Comparison of ENCODE assay signal across 9 mouse cellular contexts in the genomic region with DNA sequence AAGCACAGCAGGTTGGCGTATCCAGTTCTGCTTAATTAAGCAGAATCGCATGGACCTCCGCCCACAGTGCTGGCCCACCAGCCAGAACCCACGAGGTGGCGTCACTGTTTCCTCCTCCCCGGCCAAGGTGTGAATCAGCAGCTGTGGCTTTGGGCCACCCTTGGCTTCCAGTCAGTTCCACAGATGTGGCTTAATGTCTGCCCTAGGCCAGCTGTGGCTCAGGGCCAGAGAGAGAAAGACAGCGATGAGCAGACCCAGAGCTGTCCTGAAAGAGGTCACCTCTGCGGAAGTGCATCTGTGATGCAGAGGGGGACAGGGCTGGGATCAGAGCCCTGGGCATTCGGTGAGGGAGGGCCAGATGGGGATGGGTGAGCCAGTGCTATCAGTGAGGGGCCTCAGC. TPM values are rescaled to one million over a fixed set of nuclear protein-coding genes. Genes with fewer than 3 reads are reported as not detected.
DNase-seq lines count a peak whose midpoint lies in the region; ATAC-seq and TF ChIP-seq lines count a peak whose summit lies in the region.
"Had no signal": no experiment of that assay in that cellular context is flagged by ENCODE, and none has a peak within 500 bp of the region (broad histone marks: within the 10 kb centered on the region; RNA-seq: fewer than 3 reads in every experiment).

No protein-coding gene starts in this region.

- H3K9ac ChIP-seq in neural tube, embryonic 11.5 days (ENCODE audit: low read length): no peak overlapping the region
- no peak overlapping the region for H3K9ac ChIP-seq in neural tube, embryonic 15.5 days (replicated peaks)
- no peak overlapping the region for H3K9ac ChIP-seq in embryonic facial prominence, embryonic 15.5 days
- H3K9ac ChIP-seq in midbrain, embryonic 15.5 days: no peak overlapping the region
- H3K9ac ChIP-seq: liver, embryonic 13.5 days had no signal

- WGBS in neural tube, embryonic 11.5 days: 65% methylated on average over 9 of the region's 9 CpGs
- 44% methylated on average over 9 of the region's 9 CpGs for WGBS in neural tube, embryonic 15.5 days
- 47% methylated on average over 9 of the region's 9 CpGs for WGBS in embryonic facial prominence, embryonic 15.5 days
- WGBS in midbrain, embryonic 15.5 days: 48% methylated on average over 9 of the region's 9 CpGs

- intact Hi-C loops in left cerebral cortex, adult 2 months (cut with DNase I): no loop called here

- 0 out of 2 replicates have a peak, but pooled peaks have one; percentile 27 for ATAC-seq in neural tube, embryonic 11.5 days (ENCODE audit: insufficient read depth, low FRiP score, low TSS enrichment)
- no peak; the same call in 1 of the 2 replicates for ATAC-seq in neural tube, embryonic 15.5 days (ENCODE audit: low FRiP score)
- ATAC-seq in embryonic facial prominence, embryonic 15.5 days (ENCODE audit: insufficient number of reproducible peaks, low FRiP score, low TSS enrichment, low read depth): peak; percentile 45; the same call in 1 of the 2 replicates
- ATAC-seq in hematopoietic stem cell, adult 5-6 weeks (replicated peaks in 1 of 2; ENCODE audit: insufficient read depth in 1 of 2, low FRiP score in 2 of 2, low TSS enrichment in 1 of 2, low read depth in 1 of 2, poor library complexity in 2 of 2, severe bottlenecking in 2 of 2): peak; percentile 90 to 95
- ATAC-seq in midbrain, embryonic 15.5 days (replicated peaks): peak; percentile 57; the same call in 1 of the 2 replicates

- peaks cover 4% of the 10 kb centered on the region; the same call in 1 of the 2 replicates for H3K36me3 ChIP-seq in neural tube, embryonic 11.5 days (ENCODE audit: control insufficient read depth, insufficient read depth, low read length)
- H3K36me3 ChIP-seq in neural tube, embryonic 15.5 days: no peaks in the 10 kb centered on the region
- peaks cover 9% of the 10 kb centered on the region; the same call in 1 of the 2 replicates for H3K36me3 ChIP-seq in embryonic facial prominence, embryonic 15.5 days
- no peaks in the 10 kb centered on the region for H3K36me3 ChIP-seq in midbrain, embryonic 15.5 days (replicated peaks)
- H3K36me3 ChIP-seq: liver, embryonic 13.5 days had no signal

- no peak overlapping the region for H3K4me2 ChIP-seq in neural tube, embryonic 11.5 days (ENCODE audit: low read depth)
- no peak overlapping the region for H3K4me2 ChIP-seq in neural tube, embryonic 15.5 days
- H3K4me2 ChIP-seq in embryonic facial prominence, embryonic 15.5 days (replicated peaks): no peak overlapping the region
- H3K4me2 ChIP-seq in midbrain, embryonic 15.5 days: no peak overlapping the region
- H3K4me2 ChIP-seq: liver, embryonic 13.5 days had no signal

- no peak overlapping the region for H3K27ac ChIP-seq in neural tube, embryonic 11.5 days (ENCODE audit: low read depth, low read length)
- no peak overlapping the region for H3K27ac ChIP-seq in neural tube, embryonic 15.5 days (replicated peaks)
- H3K27ac ChIP-seq in embryonic facial prominence, embryonic 15.5 days (replicated peaks): no peak overlapping the region
- no peak overlapping the region for H3K27ac ChIP-seq in midbrain, embryonic 15.5 days
- no peak overlapping the region for H3K27ac ChIP-seq in left cerebral cortex, adult 2 months
- H3K27ac ChIP-seq: liver, embryonic 13.5 days had no signal

- no peaks in the 10 kb centered on the region for H3K4me1 ChIP-seq in neural tube, embryonic 11.5 days (ENCODE audit: control insufficient read depth, insufficient read depth, low read length)
- peaks cover 39% of the 10 kb centered on the region for H3K4me1 ChIP-seq in neural tube, embryonic 15.5 days
- H3K4me1 ChIP-seq in embryonic facial prominence, embryonic 15.5 days: peaks cover 41% of the 10 kb centered on the region
- peaks cover 4% of the 10 kb centered on the region; the same call in 1 of the 2 replicates for H3K4me1 ChIP-seq in midbrain, embryonic 15.5 days

- no peak overlapping the region for H3K4me3 ChIP-seq in neural tube, embryonic 11.5 days (ENCODE audit: low read depth, low read length)
- no peak overlapping the region for H3K4me3 ChIP-seq in neural tube, embryonic 15.5 days (replicated peaks)
- H3K4me3 ChIP-seq in embryonic facial prominence, embryonic 15.5 days (replicated peaks): no peak overlapping the region
- H3K4me3 ChIP-seq in midbrain, embryonic 15.5 days: no peak overlapping the region
- no peak overlapping the region for H3K4me3 ChIP-seq in left cerebral cortex, adult 2 months
- H3K4me3 ChIP-seq: liver, embryonic 13.5 days had no signal

- no peaks in the 10 kb centered on the region for H3K9me3 ChIP-seq in neural tube, embryonic 11.5 days (ENCODE audit: control insufficient read depth, low read length)
- H3K9me3 ChIP-seq in neural tube, embryonic 15.5 days (replicated peaks): no peaks in the 10 kb centered on the region
- H3K9me3 ChIP-seq in embryonic facial prominence, embryonic 15.5 days (replicated peaks): no peaks in the 10 kb centered on the region
- no peaks in the 10 kb centered on the region for H3K9me3 ChIP-seq in midbrain, embryonic 15.5 days
- H3K9me3 ChIP-seq: liver, embryonic 13.5 days had no signal

- no peaks in the 10 kb centered on the region for H3K27me3 ChIP-seq in neural tube, embryonic 11.5 days (ENCODE audit: control insufficient read depth, insufficient read depth, low read length)
- no peaks in the 10 kb centered on the region for H3K27me3 ChIP-seq in neural tube, embryonic 15.5 days (replicated peaks)
- no peaks in the 10 kb centered on the region for H3K27me3 ChIP-seq in embryonic facial prominence, embryonic 15.5 days
- no peaks in the 10 kb centered on the region for H3K27me3 ChIP-seq in midbrain, embryonic 15.5 days (replicated peaks)
- H3K27me3 ChIP-seq: liver, embryonic 13.5 days had no signal

- no peak for TF ChIP-seq CTCF in left cerebral cortex, adult 2 months (IDR thresholded peaks at IDR 0.05)

- no peak for DNase-seq in neural tube, embryonic 11.5 days (ENCODE audit: low spot score)
- no peak for DNase-seq in right cerebral cortex, postnatal 14 days
- DNase-seq in cerebellum, adult 9-10 months: no peak
- DNase-seq in left cerebral cortex, adult 2 months (ENCODE audit: extremely low spot score in 1 of 2, low spot score in 2 of 2): no peak
- DNase-seq: liver, embryonic 13.5 days had no signal

RNA-seq across cellular contexts. Expression of a gene that starts 10.1 kb away (rescaled TPM):
- polyA plus RNA-seq in neural tube, embryonic 11.5 days (2014; fragmentation: Nextera tagmentation; extraction: Ambion mirVana): 23.7 TPM in 2 replicates
- polyA plus RNA-seq in neural tube, embryonic 15.5 days (2015; fragmentation: Nextera tagmentation; extraction: Ambion mirVana): 17.2 and 17.8 TPM in 2 replicates
- 32.3 and 33.9 TPM in 2 replicates for polyA plus RNA-seq in embryonic facial prominence, embryonic 15.5 days (2015; fragmentation: Nextera tagmentation; extraction: Ambion mirVana)
- 1.5 and 1.6 TPM in 2 replicates for total RNA-seq in hematopoietic stem cell, adult 5-6 weeks (2017)
- 26.1 and 27.0 TPM in 2 replicates for polyA plus RNA-seq in midbrain, embryonic 15.5 days (2015; fragmentation: Nextera tagmentation; extraction: Ambion mirVana)
- total RNA-seq in left cerebral cortex, adult 2 months (2021): 10 to 100 TPM; 11.4 to 16.4 TPM

RNA-seq across cellular contexts. Expression of a gene that starts 57.8 kb away (rescaled TPM):
- 0.42 TPM in 1 of 2 replicates, not detected in the other for polyA plus RNA-seq in neural tube, embryonic 11.5 days (2014; fragmentation: Nextera tagmentation; extraction: Ambion mirVana)
- 0.79 and 1.5 TPM in 2 replicates for polyA plus RNA-seq in neural tube, embryonic 15.5 days (2015; fragmentation: Nextera tagmentation; extraction: Ambion mirVana)
- 0.67 and 0.84 TPM in 2 replicates for polyA plus RNA-seq in embryonic facial prominence, embryonic 15.5 days (2015; fragmentation: Nextera tagmentation; extraction: Ambion mirVana)
- total RNA-seq in hematopoietic stem cell, adult 5-6 weeks (2017): not detected in 2 replicates
- polyA plus RNA-seq in midbrain, embryonic 15.5 days (2015; fragmentation: Nextera tagmentation; extraction: Ambion mirVana): 1.2 and 1.5 TPM in 2 replicates
- 1 to 10 TPM; 1.7 TPM for total RNA-seq in left cerebral cortex, adult 2 months (2021)
